Mouse (Mus musculus) heart, adult 2 months (tissue): Measurements from ENCODE around the gene Lrrc38.

ENCODE experiments used
- EP300 ChIP-seq: fragments of 200-500 bp; IDR thresholded peaks from 2 replicates; pipeline ENCODE4 v1.6.1; 2011; ENCODE audit warnings: low read depth, low read length, control low read depth; ENCODE audit not compliant: insufficient read depth
- POLR2A ChIP-seq: fragments of 200-500 bp; IDR thresholded peaks from 2 replicates; pipeline ENCODE4 v1.6.1; 2011; ENCODE audit warnings: mild to moderate bottlenecking, low read depth, low read length, control low read depth; ENCODE audit not compliant: insufficient read depth

DNA sequence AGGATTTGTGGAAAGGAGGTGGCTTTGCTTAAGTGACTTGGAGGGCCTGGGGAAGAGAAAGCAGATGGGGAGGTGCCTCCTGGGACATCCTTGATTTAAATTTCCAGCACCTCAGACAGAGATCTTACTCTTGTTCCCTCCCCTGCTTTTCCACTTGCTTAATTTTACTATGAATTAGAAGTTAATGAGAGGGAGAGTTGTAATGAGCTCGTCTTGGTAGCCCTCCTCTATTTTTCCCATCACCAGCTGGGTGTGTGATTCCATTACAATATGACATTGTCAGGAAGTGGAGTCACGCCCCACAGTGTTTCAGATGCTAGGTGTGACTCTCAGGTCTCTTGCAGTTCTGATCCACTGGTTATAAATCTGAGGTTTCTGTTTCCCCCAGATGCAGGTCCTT, 13.5 kb upstream of the Lrrc38 start:
- TF ChIP-seq POLR2A (no peak), EP300 (no peak)
